Mouse (Mus musculus) heart, embryonic 13.5 days (tissue): ENCODE measurements around the gene Irf2bp2. TPM values are rescaled to one million over a fixed set of nuclear protein-coding genes. Genes with fewer than 3 reads are reported as not detected.

Experiments
- ATAC-seq: fragments of 200-750 bp; cut with Nextera tagmentation; 2 replicates; pipeline ENCODE4 v1.8.0; 2017; ENCODE audit warnings: moderate TSS enrichment; ENCODE audit not compliant: insufficient number of reproducible peaks, low FRiP score, low TSS enrichment; ENCODE audit errors: extremely low read depth
- H3K27ac ChIP-seq: fragments of 300-500 bp; sonication (generic); replicated peaks from 2 replicates; pipeline ENCODE4 v1.5.1; 2015; ENCODE audit warnings: moderate library complexity, mild to moderate bottlenecking, inconsistent platforms
- H3K27me3 ChIP-seq: fragments of 300-500 bp; sonication (generic); replicated peaks from 2 replicates; pipeline ENCODE4 v1.6.1; 2015; ENCODE audit warnings: mild to moderate bottlenecking, inconsistent platforms
- H3K36me3 ChIP-seq: fragments of 300-500 bp; sonication (generic); 2 replicates; pipeline ENCODE4 v1.6.1; 2015; ENCODE audit warnings: mild to moderate bottlenecking, inconsistent platforms
- H3K4me1 ChIP-seq: fragments of 300-500 bp; sonication (generic); 2 replicates; pipeline ENCODE4 v1.6.1; 2015; ENCODE audit warnings: inconsistent platforms
- H3K4me2 ChIP-seq: fragments of 300-500 bp; sonication (generic); 2 replicates; pipeline ENCODE4 v1.6.1; 2015; ENCODE audit warnings: inconsistent platforms, mild to moderate bottlenecking, moderate library complexity
- H3K4me3 ChIP-seq: fragments of 300-500 bp; sonication (generic); 2 replicates; pipeline ENCODE4 v1.5.1; 2015; ENCODE audit warnings: moderate library complexity, mild to moderate bottlenecking, inconsistent platforms
- H3K9ac ChIP-seq: fragments of 300-500 bp; sonication (generic); 2 replicates; pipeline ENCODE4 v1.6.1; 2015; ENCODE audit warnings: inconsistent platforms, mild to moderate bottlenecking, moderate library complexity
- H3K9me3 ChIP-seq: fragments of 300-500 bp; sonication (generic); 2 replicates; pipeline ENCODE4 v1.6.1; 2016; ENCODE audit warnings: inconsistent platforms
- WGBS: fragments of 180-500 bp; shearing (Covaris S2); methylation state at CpG from one replicate; pipeline ENCODE4 v1.1.7; 2015; ENCODE audit warnings: mixed read lengths; 5-methylcytosine and 5-hydroxymethylcytosine counted together
- polyA plus RNA-seq: library from polyadenylated mRNA; unstranded; fragments of >200 nt; fragmentation: Nextera tagmentation; extraction: Ambion mirVana; gene quantifications from 2 replicates; pipeline ENCODE4 v1.2.1, GENCODE M21; 2015

The Irf2bp2 gene
- 6.5 and 7.5 TPM in 2 replicates for polyA plus RNA-seq

- H3K27me3 ChIP-seq: no peaks in the 10 kb centered on the region
- no peaks in the 10 kb centered on the region for H3K9me3 ChIP-seq
- WGBS: under 1% methylated on average over 33 of the region's 56 CpGs
- peak within 1 kb of the TSS; percentile 100 for H3K27ac ChIP-seq
- ATAC-seq: peak; percentile 39; the same call in 1 of the 2 replicates
- peaks cover 46% of the 10 kb centered on the region for H3K4me1 ChIP-seq
- H3K4me3 ChIP-seq: peak within 1 kb of the TSS; percentile 79
- peak within 1 kb of the TSS; percentile 100 for H3K9ac ChIP-seq
- H3K36me3 ChIP-seq: peaks cover 29% of the 10 kb centered on the region
- H3K4me2 ChIP-seq: peak within 1 kb of the TSS; percentile 99
Measured at GRCm38 (mm10) chr8:126593889-126594480, at the start of gene Irf2bp2. Gene Irf2bp2, minus strand, starts transcription at chr8:126593986.

GRCm38 (mm10) chr8:126642665-126643064, 48.9 kb upstream of the Irf2bp2 start:
- no peak overlapping the region for H3K27ac ChIP-seq
- 95% methylated on average over 4 of the region's 4 CpGs for WGBS
- H3K27me3 ChIP-seq: no peaks in the 10 kb centered on the region
- H3K9me3 ChIP-seq: no peaks in the 10 kb centered on the region
- no peak overlapping the region for H3K4me3 ChIP-seq
- peaks cover 16% of the 10 kb centered on the region for H3K4me1 ChIP-seq
- H3K36me3 ChIP-seq: no peaks in the 10 kb centered on the region
- H3K4me2 ChIP-seq: no peak overlapping the region
- H3K9ac ChIP-seq: no peak overlapping the region
- no peak for ATAC-seq

- Histone ChIP-seq H3K36me3 (no peaks in the 10 kb centered on the region), H3K9ac (no peak overlapping the region), H3K27ac (no peak overlapping the region), H3K4me3 (no peak overlapping the region), H3K4me2 (no peak overlapping the region), H3K4me1 (peaks cover 8% of the 10 kb centered on the region), H3K27me3 (no peaks in the 10 kb centered on the region), H3K9me3 (no peaks in the 10 kb centered on the region)
- 57% methylated on average over 3 of the region's 3 CpGs for WGBS
- ATAC-seq: no peak
Measured at GRCm38 (mm10) chr8:126641568-126642295, 47.9 kb upstream of the Irf2bp2 start.

- no peaks in the 10 kb centered on the region for H3K36me3 ChIP-seq
- H3K9me3 ChIP-seq: no peaks in the 10 kb centered on the region
- H3K4me3 ChIP-seq: no peak overlapping the region
- no peaks in the 10 kb centered on the region for H3K27me3 ChIP-seq
- H3K9ac ChIP-seq: no peak overlapping the region
- ATAC-seq: no peak
- H3K27ac ChIP-seq: no peak overlapping the region
- H3K4me1 ChIP-seq: peaks cover 10% of the 10 kb centered on the region; the same call in 1 of the 2 replicates
- WGBS: 75% methylated on average over 3 of the region's 3 CpGs
- H3K4me2 ChIP-seq: no peak overlapping the region
Measured at GRCm38 (mm10) chr8:126639161-126639560, 45.4 kb upstream of the Irf2bp2 start.

GRCm38 (mm10) chr8:126638027-126638426, 44.2 kb upstream of the Irf2bp2 start:
- ATAC-seq: no peak
- Histone ChIP-seq H3K9ac (no peak overlapping the region), H3K4me3 (no peak overlapping the region), H3K9me3 (no peaks in the 10 kb centered on the region), H3K27me3 (no peaks in the 10 kb centered on the region), H3K4me2 (no peak overlapping the region), H3K36me3 (no peaks in the 10 kb centered on the region), H3K4me1 (peaks cover 10% of the 10 kb centered on the region; the same call in 1 of the 2 replicates), H3K27ac (no peak overlapping the region)
- 59% methylated on average over 8 of the region's 8 CpGs for WGBS

GRCm38 (mm10) chr8:126634541-126635048, 40.8 kb upstream of the Irf2bp2 start:
- WGBS: 56% methylated on average over 6 of the region's 6 CpGs
- H3K4me3 ChIP-seq: no peak overlapping the region
- no peak for ATAC-seq
- no peak overlapping the region for H3K9ac ChIP-seq
- no peaks in the 10 kb centered on the region for H3K27me3 ChIP-seq
- H3K4me2 ChIP-seq: no peak overlapping the region
- peaks cover 10% of the 10 kb centered on the region; the same call in 1 of the 2 replicates for H3K4me1 ChIP-seq
- peak overlapping the region; percentile 53; the same call in 1 of the 2 replicates for H3K27ac ChIP-seq
- H3K9me3 ChIP-seq: peaks cover 22% of the 10 kb centered on the region
- 0 out of 2 replicates have a peak, but pooled peaks cover 2% of the 10 kb centered on the region for H3K36me3 ChIP-seq

- 78% methylated on average over 3 of the region's 3 CpGs for WGBS
- Histone ChIP-seq H3K4me1 (no peaks in the 10 kb centered on the region), H3K4me2 (no peak overlapping the region), H3K9me3 (peaks cover 22% of the 10 kb centered on the region), H3K36me3 (0 out of 2 replicates have a peak, but pooled peaks cover 2% of the 10 kb centered on the region), H3K27ac (no peak overlapping the region), H3K27me3 (no peaks in the 10 kb centered on the region), H3K4me3 (no peak overlapping the region), H3K9ac (no peak overlapping the region)
- no peak for ATAC-seq
Measured at GRCm38 (mm10) chr8:126628616-126629015, 34.8 kb upstream of the Irf2bp2 start.

- Histone ChIP-seq H3K4me3 (no peak overlapping the region), H3K4me1 (no peaks in the 10 kb centered on the region), H3K27ac (no peak overlapping the region), H3K4me2 (no peak overlapping the region), H3K36me3 (0 out of 2 replicates have a peak, but pooled peaks cover 2% of the 10 kb centered on the region), H3K27me3 (no peaks in the 10 kb centered on the region), H3K9me3 (peaks cover 17% of the 10 kb centered on the region; the same call in 1 of the 2 replicates), H3K9ac (no peak overlapping the region)
- 78% methylated on average over 11 of the region's 11 CpGs for WGBS
- no peak for ATAC-seq
Measured at GRCm38 (mm10) chr8:126626415-126626814, 32.6 kb upstream of the Irf2bp2 start.

GRCm38 (mm10) chr8:126622111-126622795, 28.5 kb upstream of the Irf2bp2 start:
- no peaks in the 10 kb centered on the region for H3K36me3 ChIP-seq
- WGBS: 88% methylated on average over 9 of the region's 9 CpGs
- H3K4me2 ChIP-seq: no peak overlapping the region
- no peak overlapping the region for H3K27ac ChIP-seq
- ATAC-seq: no peak
- no peaks in the 10 kb centered on the region for H3K4me1 ChIP-seq
- H3K27me3 ChIP-seq: no peaks in the 10 kb centered on the region
- H3K9me3 ChIP-seq: no peaks in the 10 kb centered on the region
- H3K9ac ChIP-seq: no peak overlapping the region
- no peak overlapping the region for H3K4me3 ChIP-seq

GRCm38 (mm10) chr8:126620721-126621120, 26.9 kb upstream of the Irf2bp2 start:
- 73% methylated on average over 3 of the region's 3 CpGs for WGBS
- no peak for ATAC-seq
- no peak overlapping the region for H3K4me3 ChIP-seq
- H3K4me2 ChIP-seq: no peak overlapping the region
- H3K9ac ChIP-seq: no peak overlapping the region
- no peaks in the 10 kb centered on the region for H3K9me3 ChIP-seq
- no peak overlapping the region for H3K27ac ChIP-seq
- H3K4me1 ChIP-seq: peaks cover 3% of the 10 kb centered on the region
- H3K27me3 ChIP-seq: no peaks in the 10 kb centered on the region
- H3K36me3 ChIP-seq: no peaks in the 10 kb centered on the region

GRCm38 (mm10) chr8:126619487-126619886, 25.7 kb upstream of the Irf2bp2 start:
- Histone ChIP-seq H3K36me3 (no peaks in the 10 kb centered on the region), H3K9me3 (no peaks in the 10 kb centered on the region), H3K4me1 (peaks cover 15% of the 10 kb centered on the region), H3K9ac (no peak overlapping the region), H3K27me3 (no peaks in the 10 kb centered on the region), H3K4me3 (no peak overlapping the region), H3K4me2 (no peak overlapping the region), H3K27ac (no peak overlapping the region)
- WGBS: 87% methylated on average over 6 of the region's 6 CpGs
- ATAC-seq: no peak
